Mouse (Mus musculus) MEL (cell line): ENCODE measurements around the gene Rcor1. TPM values are rescaled to one million over a fixed set of nuclear protein-coding genes. Genes with fewer than 3 reads are reported as not detected.

ENCODE experiments used
- DNase-seq: peaks from one replicate; pipeline ENCODE4 v3.0.0; 2011; ENCODE audit warnings: low read depth, low spot score
- H3K27ac ChIP-seq: 2 replicates; pipeline ENCODE4 v1.5.1; 2012; ENCODE audit warnings: low read depth, mild to moderate bottlenecking, control low read depth, low read length, moderate library complexity; ENCODE audit not compliant: control insufficient read depth
- H3K27me3 ChIP-seq, 2 experiments: fragments of 150-350 bp in 1 of 2; sonication (generic) in 1 of 2; 2 replicates each; pipeline ENCODE4 v1.6.1; 2012; ENCODE audit warnings: low read length in 2 of 2, mild to moderate bottlenecking in 2 of 2, improper control_type of control experiment in 1 of 2, moderate library complexity in 1 of 2; ENCODE audit not compliant: insufficient read depth in 2 of 2, control insufficient read depth in 1 of 2
- H3K36me3 ChIP-seq, 2 experiments: 2 replicates each; pipeline ENCODE4 v1.6.1; 2012 to 2014; ENCODE audit warnings: low read length in 2 of 2, improper control_type of control experiment in 1 of 2, inconsistent platforms in 1 of 2, mild to moderate bottlenecking in 1 of 2; ENCODE audit not compliant: insufficient read depth in 2 of 2, control insufficient read depth in 1 of 2
- H3K4me1 ChIP-seq, 2 experiments: fragments of 150-350 bp in 1 of 2; sonication (generic) in 1 of 2; 2 replicates each; pipeline ENCODE4 v1.6.1; 2012; ENCODE audit warnings: low read length in 2 of 2, improper control_type of control experiment in 1 of 2, mild to moderate bottlenecking in 1 of 2; ENCODE audit not compliant: insufficient read depth in 2 of 2, control insufficient read depth in 1 of 2
- H3K4me3 ChIP-seq, 2 experiments: fragments of 150-350 bp in 1 of 2; sonication (generic) in 1 of 2; 2 replicates each; pipeline ENCODE4 v1.5.1; 2012; ENCODE audit warnings: low read depth in 2 of 2, low read length in 2 of 2, mild to moderate bottlenecking in 2 of 2, moderate library complexity in 2 of 2, control low read depth in 1 of 2, improper control_type of control experiment in 1 of 2; ENCODE audit not compliant: control insufficient read depth in 1 of 2, insufficient read depth in 1 of 2
- H3K79me2 ChIP-seq: 2 replicates; pipeline ENCODE4 v1.6.1; 2012; ENCODE audit warnings: mild to moderate bottlenecking, low read length, moderate library complexity; ENCODE audit not compliant: control insufficient read depth, poor library complexity, insufficient read depth
- H3K9ac ChIP-seq: 2 replicates; pipeline ENCODE4 v1.6.1; 2012; ENCODE audit warnings: low read depth, mild to moderate bottlenecking, control low read depth, low read length, moderate library complexity; ENCODE audit not compliant: control insufficient read depth, poor library complexity, severe bottlenecking
- H3K9me3 ChIP-seq: fragments of 150-350 bp; sonication (generic); replicated peaks from 2 replicates; pipeline ENCODE4 v1.6.1; 2012; ENCODE audit warnings: mild to moderate bottlenecking, low read length, improper control_type of control experiment, moderate library complexity; ENCODE audit not compliant: insufficient read depth
- BHLHE40 ChIP-seq: IDR thresholded peaks from 2 replicates; pipeline ENCODE4 v1.6.1; 2012; ENCODE audit warnings: low read depth, mild to moderate bottlenecking, inconsistent platforms, low read length, improper control_type of control experiment, borderline replicate concordance
- CHD1 ChIP-seq: IDR thresholded peaks from 2 replicates; pipeline ENCODE4 v1.6.1; 2012; ENCODE audit warnings: low read depth, mild to moderate bottlenecking, inconsistent platforms, low read length, improper control_type of control experiment
- E2F4 ChIP-seq: IDR thresholded peaks from 2 replicates; pipeline ENCODE4 v1.6.1; 2011; ENCODE audit warnings: low read depth, low read length, improper control_type of control experiment, borderline replicate concordance
- ELF1 ChIP-seq: IDR thresholded peaks from 2 replicates; pipeline ENCODE4 v1.6.1; 2014; ENCODE audit warnings: low read depth, mild to moderate bottlenecking, inconsistent platforms, low read length, improper control_type of control experiment, moderate library complexity
- EP300 ChIP-seq, 2 experiments: IDR thresholded peaks; 2 replicates each; pipeline ENCODE4 v1.6.1; 2011; ENCODE audit warnings: improper control_type of control experiment in 2 of 2, low read length in 2 of 2, low read depth in 1 of 2, mild to moderate bottlenecking in 1 of 2
- ETS1 ChIP-seq: IDR thresholded peaks from 2 replicates; pipeline ENCODE4 v1.6.1; 2012; ENCODE audit warnings: low read depth, mild to moderate bottlenecking, inconsistent platforms, low read length, improper control_type of control experiment, moderate library complexity
- GABPA ChIP-seq: IDR thresholded peaks from 2 replicates; pipeline ENCODE4 v1.6.1; 2012; ENCODE audit warnings: low read depth, mild to moderate bottlenecking, inconsistent platforms, low read length, improper control_type of control experiment, moderate library complexity
- GATA1 ChIP-seq: IDR thresholded peaks from 2 replicates; pipeline ENCODE4 v1.6.1; 2011; ENCODE audit warnings: low read depth, low read length, improper control_type of control experiment
- HCFC1 ChIP-seq: IDR thresholded peaks from 2 replicates; pipeline ENCODE4 v1.6.1; 2012; ENCODE audit warnings: low read depth, mild to moderate bottlenecking, inconsistent platforms, low read length, improper control_type of control experiment, moderate library complexity
- JUND ChIP-seq: IDR thresholded peaks from 2 replicates; pipeline ENCODE4 v1.6.1; 2011; ENCODE audit warnings: low read depth, mild to moderate bottlenecking, improper control_type of control experiment, low read length
- KAT2A ChIP-seq: conservative IDR thresholded peaks from 2 replicates; pipeline ENCODE4 v1.6.1; 2012; ENCODE audit warnings: low read depth, low read length, improper control_type of control experiment, inconsistent platforms
- MAFK ChIP-seq: IDR thresholded peaks from 2 replicates; pipeline ENCODE4 v1.6.1; 2011; ENCODE audit warnings: low read depth, mild to moderate bottlenecking, low read length, improper control_type of control experiment, borderline replicate concordance
- MAZ ChIP-seq: IDR thresholded peaks from 2 replicates; pipeline ENCODE4 v1.6.1; 2012; ENCODE audit warnings: low read depth, mild to moderate bottlenecking, inconsistent platforms, low read length, improper control_type of control experiment
- MEF2A ChIP-seq: IDR thresholded peaks from 2 replicates; pipeline ENCODE4 v1.6.1; 2014; ENCODE audit warnings: low read depth, mild to moderate bottlenecking, inconsistent platforms, low read length, improper control_type of control experiment; ENCODE audit not compliant: poor library complexity, insufficient replicate concordance, severe bottlenecking; ENCODE audit errors: extremely low read depth
- MXI1 ChIP-seq: IDR thresholded peaks from 2 replicates; pipeline ENCODE4 v1.6.1; 2011; ENCODE audit warnings: mild to moderate bottlenecking, low read depth, low read length, improper control_type of control experiment
- MYB ChIP-seq: IDR thresholded peaks from 2 replicates; pipeline ENCODE4 v1.6.1; 2011; ENCODE audit warnings: mild to moderate bottlenecking, low read depth, low read length, improper control_type of control experiment
- MYC ChIP-seq: IDR thresholded peaks from 2 replicates; pipeline ENCODE4 v1.6.1; 2011; ENCODE audit warnings: low read depth, mild to moderate bottlenecking, low read length, improper control_type of control experiment, moderate library complexity
- NELFE ChIP-seq: IDR thresholded peaks from 2 replicates; pipeline ENCODE4 v1.6.1; 2011; ENCODE audit warnings: low read depth, low read length, improper control_type of control experiment
- NRF1 ChIP-seq: IDR thresholded peaks from 2 replicates; pipeline ENCODE4 v1.6.1; 2014; ENCODE audit warnings: low read depth, mild to moderate bottlenecking, inconsistent platforms, low read length, improper control_type of control experiment, moderate library complexity; ENCODE audit not compliant: poor library complexity, insufficient read depth, severe bottlenecking
- POLR2A ChIP-seq, 2 experiments: IDR thresholded peaks; 2 replicates each; pipeline ENCODE4 v1.6.1; 2011 to 2012; ENCODE audit warnings: low read length in 2 of 2, mild to moderate bottlenecking in 2 of 2, control low read depth in 1 of 2, improper control_type of control experiment in 1 of 2, low read depth in 1 of 2, moderate library complexity in 1 of 2; ENCODE audit not compliant: control insufficient read depth in 1 of 2, insufficient read depth in 1 of 2, poor library complexity in 1 of 2
- POLR2AphosphoS2 ChIP-seq: IDR thresholded peaks from 2 replicates; pipeline ENCODE4 v1.6.1; 2011; ENCODE audit warnings: low read length, improper control_type of control experiment
- RAD21 ChIP-seq: IDR thresholded peaks from 2 replicates; pipeline ENCODE4 v1.6.1; 2011; ENCODE audit warnings: mild to moderate bottlenecking, low read depth, low read length, improper control_type of control experiment
- RCOR1 ChIP-seq: IDR thresholded peaks from 2 replicates; pipeline ENCODE4 v1.6.1; 2012; ENCODE audit warnings: low read depth, mild to moderate bottlenecking, inconsistent platforms, low read length, improper control_type of control experiment
- SIN3A ChIP-seq: IDR thresholded peaks from 2 replicates; pipeline ENCODE4 v1.6.1; 2012; ENCODE audit warnings: low read length, improper control_type of control experiment, inconsistent platforms
- SMC3 ChIP-seq: IDR thresholded peaks from 2 replicates; pipeline ENCODE4 v1.6.1; 2011; ENCODE audit warnings: low read depth, low read length, improper control_type of control experiment
- TAL1 ChIP-seq: IDR thresholded peaks from 2 replicates; pipeline ENCODE4 v1.6.1; 2012; ENCODE audit warnings: mild to moderate bottlenecking, inconsistent platforms, low read length, moderate library complexity, mixed read lengths
- TBP ChIP-seq: IDR thresholded peaks from 2 replicates; pipeline ENCODE4 v1.8.0; 2011; ENCODE audit warnings: low read depth, low read length, improper control_type of control experiment
- TCF12 ChIP-seq: IDR thresholded peaks from 2 replicates; pipeline ENCODE4 v1.6.1; 2014; ENCODE audit warnings: low read depth, mild to moderate bottlenecking, inconsistent platforms, low read length, improper control_type of control experiment, moderate library complexity
- UBTF ChIP-seq: IDR thresholded peaks from 2 replicates; pipeline ENCODE4 v1.6.1; 2012; ENCODE audit warnings: low read depth, mild to moderate bottlenecking, inconsistent platforms, low read length, improper control_type of control experiment, moderate library complexity, borderline replicate concordance; ENCODE audit not compliant: insufficient read depth
- USF1 ChIP-seq: IDR thresholded peaks from 2 replicates; pipeline ENCODE4 v1.6.1; 2014; ENCODE audit warnings: low read depth, mild to moderate bottlenecking, inconsistent platforms, low read length, improper control_type of control experiment, moderate library complexity
- USF2 ChIP-seq, 2 experiments: IDR thresholded peaks; 2 replicates each; pipeline ENCODE4 v1.6.1; 2011 to 2012; ENCODE audit warnings: improper control_type of control experiment in 2 of 2, low read length in 2 of 2, borderline replicate concordance in 1 of 2, inconsistent platforms in 1 of 2, low read depth in 1 of 2, mild to moderate bottlenecking in 1 of 2; ENCODE audit not compliant: insufficient read depth in 1 of 2
- ZC3H11A ChIP-seq: IDR thresholded peaks from 2 replicates; pipeline ENCODE4 v1.6.1; 2012; ENCODE audit warnings: low read depth, mild to moderate bottlenecking, inconsistent platforms, low read length, improper control_type of control experiment
- ZKSCAN1 ChIP-seq: IDR thresholded peaks from 2 replicates; pipeline ENCODE4 v1.6.1; 2012; ENCODE audit warnings: low read depth, mild to moderate bottlenecking, inconsistent platforms, low read length, improper control_type of control experiment, moderate library complexity
- ZMIZ1 ChIP-seq: IDR thresholded peaks from 2 replicates; pipeline ENCODE4 v1.6.1; 2012; ENCODE audit warnings: low read depth, mild to moderate bottlenecking, inconsistent platforms, low read length, improper control_type of control experiment, moderate library complexity
- ZNF384 ChIP-seq: IDR thresholded peaks from 2 replicates; pipeline ENCODE4 v1.6.1; 2012; ENCODE audit warnings: low read depth, mild to moderate bottlenecking, inconsistent platforms, low read length, improper control_type of control experiment
- polyA plus RNA-seq, 2 experiments: library from polyadenylated mRNA; stranded (reverse) in 1 of 2; unstranded in 1 of 2; fragments of >175 nt in 1 of 2; fragments of >200 nt in 1 of 2; gene quantifications; 2 replicates each; pipeline versions ENCODE4 v1.2.1 to v1.2.4; 2012; ENCODE audit warnings: low replicate concordance in 2 of 2, low read depth in 1 of 2; ENCODE audit not compliant: insufficient read length in 2 of 2, insufficient read depth in 1 of 2, missing spikeins in 1 of 2
- total RNA-seq: library from RNA; depleted of rRNA; stranded (reverse); fragments of 300-350 nt; gene quantifications from 2 replicates; pipeline ENCODE4 v1.2.3, GENCODE M21; 2012

Gene Rcor1
- total and polyA plus RNA-seq, 3 experiments, result 23.1 to 44.3 (median 37.1) TPM

GRCm38 (mm10) chr12:111159659-111160428 is 120.7 kb downstream of the Rcor1 start:
- Histone ChIP-seq H3K36me3 (peaks cover 0 to 10% of the 10 kb centered on the region in 2 experiments; a peak in 2 of 4 replicates), H3K27me3 (no peaks in the 10 kb centered on the region; a peak in 1 of 4 replicates), H3K4me1 (peaks cover 6 to 30% of the 10 kb centered on the region in 2 experiments; a peak in 3 of 4 replicates), H3K27ac (peak overlapping the region; percentile 100), H3K9ac (peak overlapping the region; percentile 88), H3K79me2 (peaks cover 7% of the 10 kb centered on the region; the same call in 1 of the 2 replicates), H3K9me3 (no peaks in the 10 kb centered on the region), H3K4me3 (peak overlapping the region; percentile 52 to 62)
- DNase-seq, result peak; percentile 94
- no peak for TF ChIP-seq RAD21
- TF ChIP-seq TBP, result peak; percentile 85
- 0 out of 4 replicates have a peak, but pooled peaks of 1 of the 2 experiments have one; percentile 25 for TF ChIP-seq EP300 (IDR thresholded peaks at IDR 0.05; ENCODE audit: low read depth in 1 of 2, low read length in 2 of 2)
- TF ChIP-seq GATA1, result 0 out of 2 replicates have a peak, but pooled peaks have one; percentile 9
- TF ChIP-seq ZKSCAN1, result no peak
- peak; percentile 50; the same call in 1 of the 2 replicates for TF ChIP-seq ETS1
- TF ChIP-seq ZNF384, result no peak
- no peak for TF ChIP-seq MAFK
- no peak for TF ChIP-seq NRF1
- no peak for TF ChIP-seq USF2 (IDR thresholded peaks at IDR 0.05; ENCODE audit: borderline replicate concordance in 1 of 2, insufficient read depth in 1 of 2, low read depth in 1 of 2, low read length in 2 of 2)
- TF ChIP-seq NELFE, result peak; percentile 46
- TF ChIP-seq SIN3A, result peak; percentile 97
- peak; percentile 98 for TF ChIP-seq MXI1
- TF ChIP-seq UBTF, result no peak
- TF ChIP-seq BHLHE40, result no peak
- TF ChIP-seq MEF2A, result no peak
- TF ChIP-seq E2F4, result no peak
- peak; percentile 85 for TF ChIP-seq USF1
- no peak for TF ChIP-seq TCF12
- TF ChIP-seq KAT2A, result no peak
- no peak for TF ChIP-seq ELF1
- TF ChIP-seq TAL1, result no peak
- no peak for TF ChIP-seq CHD1
- TF ChIP-seq HCFC1, result no peak; the same call in 1 of the 2 replicates
- TF ChIP-seq MYB, result no peak
- TF ChIP-seq JUND, result no peak
- peak; percentile 97 for TF ChIP-seq MYC
- no peak for TF ChIP-seq RCOR1
- 0 out of 2 replicates have a peak, but pooled peaks have one; percentile 11 for TF ChIP-seq MAZ
- TF ChIP-seq ZMIZ1, result no peak; the same call in 1 of the 2 replicates
- TF ChIP-seq SMC3, result no peak
- TF ChIP-seq POLR2A (IDR thresholded peaks at IDR 0.05; ENCODE audit: control insufficient read depth in 1 of 2, insufficient read depth in 1 of 2, low read depth in 1 of 2, low read length in 2 of 2, poor library complexity in 1 of 2), result peak; percentile 37 to 78; a peak in 3 of 4 replicates
- TF ChIP-seq POLR2AphosphoS2, result peak; percentile 49; the same call in 1 of the 2 replicates
- TF ChIP-seq GABPA, result no peak
- no peak for TF ChIP-seq ZC3H11A
